Mouse (Mus musculus) mouse embryonic stem cell (cell line): ENCODE results near the gene Ncam1.

Experiments
- in situ Hi-C, 2 experiments: fragments of 300-500 bp; cut with MboI; formaldehyde crosslinking; loops; 1 replicate in 1 of 2; 3 replicates in 1 of 2; pipeline ENCODE4 v1.14.3; 2019 to 2020; ENCODE audit warnings: low sequenced_read_pairs in 2 of 2, low pct_unique_long_range_greater_than_20kb in 1 of 2, mixed read lengths in 1 of 2; ENCODE audit not compliant: unreplicated experiment in 1 of 2

Ncam1 gene

GRCm38 (mm10) chr9:49490609-49491008 lies 308.1 kb downstream of the Ncam1 start:
- in situ Hi-C loops = loop anchor here (10.0 kb wide), 2 partner anchors 684 to 934 kb away; no protein-coding TSS in a partner anchor

GRCm38 (mm10) chr9:49488912-49489895 lies 309.5 kb downstream of the Ncam1 start:
- in situ Hi-C loops = loop anchor here (5.0 kb wide), 1 partner anchor 407 kb away; the partner anchor contains the start of gene Tmprss5 (in 2 of the 2)

- in situ Hi-C loops = loop anchor here (5.0 kb wide), 1 partner anchor 406 kb away; the partner anchor contains the start of gene Tmprss5 (in 2 of the 2)
Measured at GRCm38 (mm10) chr9:49488258-49488657, 310.5 kb downstream of the Ncam1 start.

- in situ Hi-C loops = loop anchor here (5.0 kb wide), 1 partner anchor 405 kb away; the partner anchor contains the start of gene Tmprss5 (in 2 of the 2)
Measured at GRCm38 (mm10) chr9:49487657-49487943, 311.1 kb downstream of the Ncam1 start.

GRCm38 (mm10) chr9:49486805-49487656 lies 311.7 kb downstream of the Ncam1 start:
- in situ Hi-C loops = loop anchor here (5.0 kb wide), 1 partner anchor 405 kb away; the partner anchor contains the start of gene Tmprss5 (in 2 of the 2)

GRCm38 (mm10) chr9:49485892-49486311 lies 312.8 kb downstream of the Ncam1 start, which contains the start of gene Ttc12:
TSS of gene Ttc12 (minus strand) at chr9:49486225.
- in situ Hi-C loops = loop anchor here (5.0 kb wide), 1 partner anchor 404 kb away; the partner anchor contains the start of gene Tmprss5 (in 2 of the 2)

GRCm38 (mm10) chr9:49485250-49485891 lies 313.4 kb downstream of the Ncam1 start:
- in situ Hi-C loops = loop anchor here (5.0 kb wide), 1 partner anchor 403 kb away; the partner anchor contains the start of gene Tmprss5 (in 2 of the 2)

GRCm38 (mm10) chr9:49483316-49483715 lies 315.4 kb downstream of the Ncam1 start:
- in situ Hi-C loops = no loop called here

- in situ Hi-C loops = no loop called here
Measured at GRCm38 (mm10) chr9:49472126-49472525, 326.6 kb downstream of the Ncam1 start.

- in situ Hi-C loops = no loop called here
Measured at GRCm38 (mm10) chr9:49470946-49471345, 327.8 kb downstream of the Ncam1 start.

GRCm38 (mm10) chr9:49470006-49470405 lies 328.7 kb downstream of the Ncam1 start:
- in situ Hi-C loops = no loop called here

GRCm38 (mm10) chr9:49456136-49456535 lies 342.6 kb downstream of the Ncam1 start:
- in situ Hi-C loops = no loop called here

- in situ Hi-C loops = no loop called here
Measured at GRCm38 (mm10) chr9:49452396-49452795, 346.3 kb downstream of the Ncam1 start.
